25 mouse cellular contexts compared by ENCODE assay signal in genomic region chr13:118940786-118941185, GRCm38 (mm10).
A peak's percentile ranks its signal among the peaks of the same experiment; 100 is the strongest.
DNase-seq lines count a peak whose midpoint lies in the region; ATAC-seq lines count a peak whose summit lies in the region.
"Had no signal": no experiment of that assay in that cellular context is flagged by ENCODE, and none has a peak within 500 bp of the region (broad histone marks: within the 10 kb centered on the region; RNA-seq: fewer than 3 reads in every experiment).

No protein-coding gene starts in this region.

- no peak overlapping the region for H3K4me2 ChIP-seq in heart, embryonic 12.5 days
- H3K4me2 ChIP-seq: forebrain, embryonic 13.5 days; hindbrain, embryonic 13.5 days; kidney, embryonic 15.5 days; limb, embryonic 13.5 days; liver, embryonic 13.5 days; midbrain, embryonic 11.5 days had no signal

- H3K9me3 ChIP-seq in heart, embryonic 12.5 days (replicated peaks), result 0 out of 2 replicates have a peak, but pooled peaks cover 5% of the 10 kb centered on the region
- H3K9me3 ChIP-seq: forebrain, embryonic 13.5 days; hindbrain, embryonic 13.5 days; kidney, embryonic 15.5 days; limb, embryonic 13.5 days; liver, embryonic 13.5 days had no signal

- H3K4me3 ChIP-seq in heart, embryonic 12.5 days, result no peak overlapping the region
- H3K4me3 ChIP-seq: forebrain, embryonic 13.5 days; hindbrain, embryonic 13.5 days; kidney, embryonic 15.5 days; limb, embryonic 13.5 days; liver, embryonic 13.5 days had no signal

- no peak for ATAC-seq in heart, embryonic 12.5 days (ENCODE audit: insufficient number of reproducible peaks, low FRiP score)
- ATAC-seq: CD4-positive, CD25-positive, alpha-beta regulatory T cell, adult 4 months; forebrain, embryonic 13.5 days had no signal

- DNase-seq in adrenal gland, postnatal 10 days, result peak; percentile 10
- DNase-seq in adrenal gland, postnatal 36 days, result no peak
- DNase-seq in heart, adult 18-20 months, result peak; percentile 37 to 74
- DNase-seq in lung, postnatal 36 days, result peak; percentile 26
- DNase-seq in lung, postnatal 4 days, result no peak
- DNase-seq in skeletal muscle tissue, adult 2 months (ENCODE audit: low read depth, low spot score), result peak; percentile 79
- DNase-seq in spleen, postnatal 36 days (ENCODE audit: low spot score in 2 of 2), result no peak
- DNase-seq: cerebellum, adult 9-11 months; kidney, adult 11 months; kidney, postnatal 36 days; layer of hippocampus, postnatal 36 days; liver, embryonic 13.5 days; lung, adult 2 months; right cerebral cortex, adult 18-20 months; right cerebral cortex, postnatal 4 days; thymus, adult 2 months; thymus, postnatal 4 days had no signal

- no peak overlapping the region for H3K9ac ChIP-seq in heart, embryonic 12.5 days
- H3K9ac ChIP-seq: forebrain, embryonic 13.5 days; hindbrain, embryonic 13.5 days; kidney, embryonic 15.5 days; limb, embryonic 13.5 days; liver, embryonic 13.5 days had no signal

- no peaks in the 10 kb centered on the region for H3K4me1 ChIP-seq in heart, embryonic 12.5 days (replicated peaks)
- H3K4me1 ChIP-seq: forebrain, embryonic 13.5 days; hindbrain, embryonic 13.5 days; kidney, embryonic 15.5 days; limb, embryonic 13.5 days; liver, embryonic 13.5 days had no signal

- no peak overlapping the region for H3K27ac ChIP-seq in heart, embryonic 12.5 days (ENCODE audit: poor library complexity, severe bottlenecking)
- H3K27ac ChIP-seq: forebrain, embryonic 13.5 days; hindbrain, embryonic 13.5 days; kidney, embryonic 15.5 days; limb, embryonic 13.5 days; liver, embryonic 13.5 days; stomach, postnatal 0 days had no signal

- 73% methylated on average over 3 of the region's 3 CpGs for WGBS in heart, embryonic 12.5 days

- no peaks in the 10 kb centered on the region for H3K36me3 ChIP-seq in heart, embryonic 12.5 days
- H3K36me3 ChIP-seq: hindbrain, embryonic 13.5 days; kidney, embryonic 15.5 days; limb, embryonic 13.5 days; liver, embryonic 13.5 days had no signal

- H3K27me3 ChIP-seq in heart, embryonic 12.5 days (replicated peaks), result no peaks in the 10 kb centered on the region
- H3K27me3 ChIP-seq: forebrain, embryonic 13.5 days; hindbrain, embryonic 13.5 days; kidney, embryonic 15.5 days; limb, embryonic 13.5 days; liver, embryonic 13.5 days had no signal

Comparison
In these comparisons a context has a peak if more than half of its experiments do, and no peak if none do; other contexts are left out.
1. DNase-seq: peak in adrenal gland, postnatal 10 days (single experiment), heart, adult 18-20 months (2 of 2), lung, postnatal 36 days (single experiment) and skeletal muscle tissue, adult 2 months (single experiment); none in adrenal gland, postnatal 36 days (0 of 2), lung, postnatal 4 days (0 of 2) and spleen, postnatal 36 days (0 of 2).